Comparison of ENCODE assay signal across 24 mouse cellular contexts in the genomic region with DNA sequence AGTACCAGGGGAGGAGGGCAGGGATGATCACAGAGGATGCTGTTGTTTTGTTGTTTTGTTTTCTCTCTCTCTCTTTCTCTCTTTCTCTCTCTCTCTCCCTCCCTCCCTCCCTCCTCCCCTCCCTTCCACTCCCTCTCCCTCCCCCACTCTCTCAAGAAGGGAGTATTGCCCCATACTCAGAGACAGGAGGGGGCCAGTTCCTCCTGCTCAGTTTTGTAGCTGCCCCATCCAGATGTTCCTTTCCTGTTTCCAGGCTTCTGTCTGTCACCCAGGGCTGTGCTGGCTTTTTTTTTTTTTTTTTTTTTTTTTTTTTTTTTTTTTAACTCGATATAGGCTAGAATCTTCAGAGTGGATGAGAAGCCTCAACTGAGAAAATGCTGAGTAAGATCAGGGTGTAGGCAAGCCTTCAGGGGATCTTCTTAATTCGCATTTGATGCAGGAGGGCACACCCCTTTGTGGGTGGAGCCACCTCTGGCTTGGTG.
"Had no signal": no experiment of that assay in that cellular context is flagged by ENCODE, and none has a peak within 500 bp of the region (broad histone marks: within the 10 kb centered on the region; RNA-seq: fewer than 3 reads in every experiment).

No protein-coding gene starts in this region.

- H3K36me3 ChIP-seq: limb, embryonic 12.5 days; limb, embryonic 15.5 days; midbrain, embryonic 10.5 days; midbrain, embryonic 13.5 days; neural tube, embryonic 13.5 days had no signal

- H3K4me2 ChIP-seq: limb, embryonic 12.5 days; limb, embryonic 15.5 days; liver, embryonic 11.5 days; lung, embryonic 14.5 days; midbrain, embryonic 13.5 days; neural tube, embryonic 13.5 days had no signal

- H3K27ac ChIP-seq: limb, embryonic 12.5 days; limb, embryonic 15.5 days; liver, embryonic 14.5 days; midbrain, embryonic 10.5 days; midbrain, embryonic 13.5 days; neural tube, embryonic 13.5 days; stomach, postnatal 0 days had no signal

- DNase-seq: kidney, adult 18-20 months; kidney, adult 9 months; kidney, postnatal 14 days; left cerebral cortex, postnatal 4 days; liver, postnatal 0 days; lung, embryonic 14.5 days; lung, postnatal 10 days; lung, postnatal 4 days; right cerebral cortex, adult 18-20 months; right cerebral cortex, postnatal 14 days; right cerebral cortex, postnatal 4 days; thymus, adult 2 months; thymus, postnatal 25 days had no signal

- ATAC-seq: liver, postnatal 0 days; midbrain, embryonic 13.5 days; midbrain, embryonic 16.5 days had no signal

- H3K9me3 ChIP-seq: limb, embryonic 15.5 days; midbrain, embryonic 13.5 days; neural tube, embryonic 13.5 days had no signal

- H3K4me3 ChIP-seq: limb, embryonic 12.5 days; limb, embryonic 15.5 days; megakaryocyte, embryonic 14.5 days; midbrain, embryonic 10.5 days; midbrain, embryonic 13.5 days; myocyte; neural tube, embryonic 13.5 days had no signal

- H3K9ac ChIP-seq: limb, embryonic 12.5 days; limb, embryonic 15.5 days; liver, embryonic 14.5 days; liver, postnatal 0 days; lung, embryonic 14.5 days; midbrain, embryonic 13.5 days; neural tube, embryonic 13.5 days had no signal

- H3K27me3 ChIP-seq: limb, embryonic 12.5 days; limb, embryonic 15.5 days; megakaryocyte, embryonic 14.5 days; midbrain, embryonic 13.5 days; neural tube, embryonic 13.5 days had no signal

- H3K4me1 ChIP-seq: limb, embryonic 12.5 days; limb, embryonic 15.5 days; midbrain, embryonic 10.5 days; midbrain, embryonic 13.5 days; neural tube, embryonic 13.5 days had no signal
